Mouse (Mus musculus) kidney, adult 18-20 months (tissue): ENCODE results near the gene Mdh2.

ENCODE experiments used
- DNase-seq: peaks from one replicate; pipeline ENCODE4 v3.0.0; 2021

Mdh2 gene

DNA sequence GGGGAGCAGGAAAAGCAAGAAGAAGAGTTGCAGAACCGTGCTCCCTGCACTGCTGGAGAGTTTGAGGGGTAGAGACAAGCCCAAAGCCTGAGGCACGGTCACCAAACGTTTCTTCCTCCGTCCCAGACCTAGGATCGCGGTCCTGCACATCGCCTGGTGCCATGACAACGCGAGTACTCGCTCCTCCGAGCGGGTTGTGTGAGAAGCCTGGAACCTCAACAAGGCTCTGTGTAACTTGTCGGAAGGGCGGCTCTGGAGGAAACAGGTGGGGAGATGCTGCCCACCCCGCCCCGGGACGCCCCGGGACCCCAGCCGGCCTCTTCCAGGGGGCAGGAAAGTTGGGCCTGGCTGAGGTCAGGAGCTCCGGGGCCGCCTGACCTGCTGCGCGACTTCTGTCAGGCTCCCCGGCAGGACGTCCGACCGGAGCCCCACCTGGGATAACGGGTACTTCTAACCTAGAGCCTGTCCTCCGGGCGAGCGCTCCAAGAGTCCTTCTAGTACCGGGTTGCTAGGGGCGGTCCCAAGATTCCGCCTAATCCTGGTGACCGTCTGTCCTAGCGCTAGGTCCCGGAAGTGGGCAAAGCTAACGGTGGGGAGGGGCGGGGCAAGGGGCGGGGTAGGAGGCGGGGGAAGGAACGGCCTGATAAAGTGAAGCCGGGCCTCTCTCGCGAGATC, 347 bp upstream of the Mdh2 start, which contains the start of gene Styxl1:
Gene Styxl1 (minus strand): TSS at position 590 of the 675 bp plus-strand sequence.
- no peak for DNase-seq

DNA sequence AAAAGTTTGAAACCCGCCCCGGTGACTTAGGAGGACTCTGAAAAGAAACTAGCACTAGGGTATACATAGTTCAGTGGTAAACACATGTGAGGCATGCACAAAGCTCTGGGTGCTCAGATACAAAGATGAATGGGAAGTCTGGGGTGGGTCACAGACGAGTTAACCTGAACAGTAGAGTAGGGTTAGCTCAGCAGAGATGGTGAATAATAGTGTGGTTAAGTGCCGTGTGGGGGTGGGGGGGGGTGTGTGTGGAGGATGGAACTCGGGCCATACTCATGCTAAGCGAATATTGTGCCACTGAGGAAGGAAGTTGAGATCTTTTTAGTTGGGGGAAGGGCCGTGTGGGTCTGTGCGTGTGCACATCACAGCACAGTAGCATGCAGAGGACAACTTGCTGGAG, 2.1 kb downstream of the Mdh2 start:
- DNase-seq = no peak

DNA sequence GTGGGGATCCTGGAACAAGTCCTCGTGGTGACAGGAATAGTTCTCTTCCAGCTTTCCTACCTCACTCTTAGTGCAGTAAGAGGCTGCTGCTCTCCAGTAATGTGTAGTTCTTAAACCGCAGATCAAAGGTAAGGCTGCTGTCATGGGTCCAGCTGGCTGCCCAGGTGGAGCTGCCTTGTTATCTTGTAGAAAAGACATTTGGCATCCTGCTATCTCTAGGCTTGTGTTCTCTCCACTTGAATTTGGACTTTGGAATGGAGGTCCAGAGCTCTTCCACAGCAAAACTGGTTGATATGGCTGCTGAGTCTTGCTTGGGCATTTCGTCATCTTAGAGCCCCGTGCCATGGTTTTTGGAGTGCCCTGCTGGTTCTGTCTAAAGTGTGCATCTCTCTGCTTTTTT, 4.6 kb downstream of the Mdh2 start:
- DNase-seq = no peak

DNA sequence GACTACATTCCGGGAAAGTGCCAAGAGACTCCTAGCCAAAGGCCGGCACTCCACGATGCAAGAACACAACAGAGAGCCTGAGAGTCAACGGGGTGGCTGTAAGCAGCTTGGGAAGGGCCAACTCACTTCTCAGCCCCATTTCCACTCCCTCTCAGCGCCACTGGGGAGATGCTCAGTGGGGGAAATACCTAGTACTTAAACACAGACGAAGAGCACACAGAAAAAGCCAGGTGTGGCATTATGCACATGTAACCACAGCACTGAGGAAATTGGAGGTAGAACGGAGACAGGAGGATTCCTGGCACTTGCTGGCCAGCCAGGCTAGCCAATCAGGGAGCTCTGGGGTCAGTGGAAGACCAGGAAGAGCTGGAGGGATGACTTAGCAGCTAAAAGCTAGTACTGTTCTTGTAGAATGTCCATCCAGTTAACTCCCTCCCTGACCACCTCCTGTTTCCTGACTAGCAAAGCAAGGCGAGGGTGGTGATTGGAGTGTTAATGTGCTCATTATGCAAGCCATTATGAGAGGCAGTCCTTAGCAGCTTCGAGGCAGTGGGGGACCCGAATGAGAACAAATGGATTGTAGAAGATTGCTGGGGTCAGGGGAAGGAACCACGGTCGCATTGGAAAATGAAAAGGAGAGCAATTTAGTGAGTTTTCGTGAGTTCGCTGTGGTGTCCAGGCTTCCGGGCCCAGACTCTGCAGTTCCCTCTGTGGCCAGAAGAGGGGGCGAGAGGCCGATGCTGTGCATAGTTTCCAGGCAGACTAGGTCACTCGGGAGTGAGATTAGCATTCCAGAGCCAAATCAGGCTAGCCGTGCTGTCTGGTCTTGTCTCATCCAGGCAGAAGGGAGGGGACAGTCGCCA, 15.9 kb downstream of the Mdh2 start:
- peak; percentile 91 for DNase-seq

- DNase-seq = no peak
Observed at GRCm38 (mm10) chr5:135794859-135795181, 16.5 kb downstream of the Mdh2 start.

DNA sequence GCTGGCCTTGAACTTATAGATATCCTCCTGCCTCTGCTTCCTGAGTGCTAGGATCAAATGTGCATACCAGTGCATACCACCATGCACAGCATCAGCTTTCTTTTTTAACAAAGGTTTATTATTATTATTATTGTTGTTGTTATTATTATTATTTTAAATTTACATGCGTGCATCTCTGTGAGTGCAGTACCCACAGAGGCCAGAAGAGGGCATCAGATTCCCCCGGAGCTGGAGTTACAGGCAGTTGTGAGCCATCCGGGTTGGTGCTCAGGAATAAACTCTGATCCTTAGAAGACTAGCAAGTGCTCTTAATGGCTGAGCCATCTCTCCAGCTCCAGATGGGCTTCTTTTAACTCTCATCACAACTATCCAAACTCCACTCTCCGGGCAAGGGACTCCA, 21.5 kb downstream of the Mdh2 start:
- DNase-seq = no peak

- no peak for DNase-seq
Observed at GRCm38 (mm10) chr5:135800927-135801326, 22.6 kb downstream of the Mdh2 start.

DNA sequence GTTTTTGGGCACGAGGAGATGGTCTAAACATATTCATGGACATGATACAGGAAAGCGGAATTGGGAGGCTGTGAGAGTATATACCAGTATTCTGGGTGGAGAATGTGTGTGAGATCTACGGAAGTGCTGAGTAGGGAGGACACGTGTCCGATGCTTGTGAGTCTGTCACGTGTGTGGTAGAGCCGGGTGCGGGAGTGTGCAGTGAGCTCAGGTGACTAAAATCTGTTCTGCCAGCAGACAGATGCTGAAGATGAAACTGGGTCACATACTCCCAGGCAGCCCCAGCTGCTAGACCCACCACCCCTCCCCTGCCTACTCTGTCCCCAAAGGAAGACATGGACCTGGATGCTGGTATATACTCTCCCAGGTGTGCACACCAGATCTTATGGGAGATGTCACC, 24.4 kb downstream of the Mdh2 start:
- no peak for DNase-seq

- no peak for DNase-seq
Observed at GRCm38 (mm10) chr5:135803135-135803534, 24.9 kb downstream of the Mdh2 start.

GRCm38 (mm10) chr5:135803676-135804075, 25.4 kb downstream of the Mdh2 start:
- no peak for DNase-seq

- DNase-seq = no peak
Observed at GRCm38 (mm10) chr5:135804735-135805134, 26.5 kb downstream of the Mdh2 start.

DNA sequence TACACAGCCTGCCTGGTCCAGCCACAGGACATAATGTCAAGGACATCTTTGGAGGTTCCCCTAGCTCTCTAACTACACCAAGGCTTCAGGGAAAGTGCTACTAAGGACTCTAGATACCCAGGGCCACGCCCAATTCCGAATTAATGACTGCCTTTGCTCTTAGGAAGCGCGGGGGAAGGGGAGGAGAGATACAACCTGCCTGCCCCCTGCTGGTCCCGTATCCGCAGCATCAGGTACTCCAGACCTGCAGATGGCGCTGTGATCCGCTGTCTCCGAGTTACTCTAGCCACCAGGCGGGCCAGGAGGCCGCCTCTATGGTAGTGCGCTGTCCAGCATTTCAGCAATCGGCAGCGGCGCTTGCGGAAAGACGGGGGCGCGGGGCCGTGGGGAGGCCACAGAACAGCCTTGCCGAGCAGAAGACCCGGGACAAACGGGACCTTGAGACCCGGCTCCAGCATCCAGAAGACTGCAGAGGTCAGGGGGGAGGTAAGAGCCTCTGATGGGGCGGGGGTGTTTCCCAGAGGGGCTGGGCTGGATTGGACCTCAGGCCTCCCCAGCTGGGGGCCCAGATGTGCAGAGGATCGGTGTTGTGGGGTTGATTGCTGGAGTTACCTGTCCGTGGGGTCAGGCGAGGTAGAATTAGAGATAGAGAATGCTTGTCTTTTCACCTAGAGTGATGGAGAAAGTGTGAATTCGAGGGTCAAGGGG, 28.4 kb downstream of the Mdh2 start, which contains the start of gene Srrm3:
Gene Srrm3 (plus strand): TSS at position 336 of the 708 bp plus-strand sequence.
- DNase-seq = peak; percentile 88

DNA sequence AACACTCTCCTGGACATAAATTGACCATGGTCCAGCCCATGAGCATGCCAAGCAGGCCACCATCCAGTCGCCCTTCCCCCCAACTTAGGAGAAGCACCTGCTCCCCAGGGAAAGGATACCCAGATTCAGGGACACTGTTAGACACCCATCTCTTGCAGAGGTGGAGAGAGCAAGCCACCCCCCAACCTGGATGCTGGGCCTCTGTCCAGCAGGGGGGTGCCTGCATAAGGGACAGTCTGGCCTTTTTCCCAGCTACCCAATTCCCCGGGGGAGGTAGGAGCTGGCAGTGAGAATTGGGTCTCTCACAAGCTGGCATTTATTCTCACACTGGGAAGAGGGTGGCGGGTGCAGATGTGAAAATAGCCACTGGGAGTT, 29.0 kb downstream of the Mdh2 start:
- no peak for DNase-seq

DNA sequence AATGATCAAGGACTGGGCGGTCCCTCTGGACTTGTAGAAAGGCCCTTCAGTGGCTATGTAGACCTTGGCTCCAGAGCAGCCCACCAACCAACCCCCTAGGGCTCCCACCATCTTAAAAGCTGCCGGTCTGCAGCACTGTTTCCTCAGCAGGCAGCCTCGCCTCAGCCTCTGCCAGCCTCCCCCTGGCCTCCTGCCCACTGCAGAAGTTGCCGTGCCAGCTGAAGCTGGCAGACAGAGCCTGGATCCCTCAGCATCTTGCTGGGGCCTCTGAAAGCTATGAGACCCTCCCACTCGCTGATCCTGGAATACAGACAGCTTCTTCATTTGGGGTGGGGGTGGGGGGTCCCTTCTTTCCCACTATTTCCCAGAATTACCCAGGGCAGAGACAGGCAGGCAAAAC, 34.7 kb downstream of the Mdh2 start:
- DNase-seq = no peak

- no peak for DNase-seq
Observed at GRCm38 (mm10) chr5:135818491-135818890, 40.2 kb downstream of the Mdh2 start.

DNA sequence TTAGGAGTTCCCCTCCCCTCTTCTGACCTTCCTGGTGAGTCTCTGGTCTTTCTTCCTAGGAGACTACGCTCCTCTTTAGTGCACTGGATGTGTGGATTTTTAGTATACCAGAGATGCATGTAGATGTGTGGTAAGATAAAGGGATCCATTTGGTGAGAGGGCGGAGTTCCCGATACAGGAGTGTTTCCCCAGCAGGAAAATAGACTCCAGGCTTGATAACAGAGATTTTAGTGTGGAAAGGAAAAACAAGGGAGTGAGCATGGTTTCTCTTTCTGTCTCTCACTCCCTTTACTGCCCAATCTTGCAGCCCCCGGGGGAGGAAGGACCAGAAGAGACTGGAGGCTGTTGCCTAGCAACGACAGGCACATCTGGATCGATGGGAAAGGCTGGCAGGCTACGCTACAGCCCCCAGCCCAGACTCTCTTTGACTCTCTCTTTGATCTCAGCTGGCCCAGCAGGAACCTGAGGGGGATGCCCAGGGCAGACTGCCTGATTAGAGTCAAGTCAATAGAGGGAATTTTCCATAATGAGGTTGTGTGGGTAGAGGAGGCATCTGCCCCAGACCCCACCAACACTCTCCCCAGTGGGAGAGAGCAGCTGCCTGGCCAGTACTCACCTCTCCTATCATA, 44.1 kb downstream of the Mdh2 start:
- no peak for DNase-seq

- DNase-seq = no peak
Observed at GRCm38 (mm10) chr5:135824517-135824916, 46.2 kb downstream of the Mdh2 start.

DNA sequence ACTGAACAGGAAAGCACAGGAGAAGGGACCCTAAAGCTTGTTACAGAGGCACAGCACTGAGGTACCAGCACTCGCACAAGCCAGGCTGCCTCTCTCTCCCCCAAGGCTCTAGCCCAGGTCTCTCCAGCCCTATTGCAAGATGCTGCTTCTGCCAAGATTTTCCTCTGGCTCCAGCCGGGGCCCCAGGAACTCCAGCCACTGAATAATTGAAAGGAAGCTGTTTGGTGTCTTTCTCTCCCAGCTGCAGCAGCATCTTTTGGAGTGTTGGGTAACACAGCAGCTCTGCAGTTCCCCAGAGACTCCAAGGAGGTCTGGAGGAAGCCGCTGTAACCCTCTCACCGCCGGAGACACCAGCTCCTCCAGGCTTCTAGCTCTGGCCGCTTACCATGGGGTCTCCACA, 47.9 kb downstream of the Mdh2 start:
- no peak for DNase-seq

GRCm38 (mm10) chr5:135829381-135829780, 51.1 kb downstream of the Mdh2 start:
- DNase-seq = no peak

GRCm38 (mm10) chr5:135832729-135833128, 54.4 kb downstream of the Mdh2 start:
- DNase-seq = no peak

GRCm38 (mm10) chr5:135834769-135835491, 56.6 kb downstream of the Mdh2 start:
- DNase-seq = peak; percentile 62

GRCm38 (mm10) chr5:135835492-135835858, 57.2 kb downstream of the Mdh2 start:
- DNase-seq = no peak

- DNase-seq = peak; percentile 5
Observed at GRCm38 (mm10) chr5:135835981-135836380, 57.7 kb downstream of the Mdh2 start.
